Mouse (Mus musculus) ovary, adult 18-20 months (tissue): ENCODE measurements around the gene Add3.
A peak's percentile ranks its signal among the peaks of the same experiment; 100 is the strongest.

Experiments
- DNase-seq: peaks from one replicate; pipeline ENCODE4 v3.0.0; 2022; ENCODE audit warnings: low spot score, mixed read lengths

Gene Add3

GRCm38 (mm10) chr19:53166367-53166766 lies 26.1 kb downstream of the Add3 start:
- DNase-seq: no peak

DNA sequence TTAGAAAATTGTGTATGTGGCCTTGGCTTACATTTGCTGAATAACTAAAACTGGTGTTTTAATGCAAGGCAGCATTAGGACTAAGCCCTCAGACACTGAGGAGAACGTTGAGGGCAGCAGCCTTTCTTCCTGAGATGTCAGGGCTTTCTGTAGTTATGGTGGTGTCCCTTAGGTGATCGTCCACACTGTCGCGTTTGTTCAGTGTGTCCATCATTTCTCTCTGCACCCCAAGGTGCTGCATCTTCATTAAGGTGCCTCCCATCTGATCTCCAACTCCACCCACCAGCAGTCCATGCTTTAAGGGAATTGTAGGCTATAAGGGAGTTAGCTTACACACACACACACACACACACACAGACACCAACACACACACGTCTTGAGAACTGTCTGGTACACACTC lies 28.3 kb downstream of the Add3 start:
- DNase-seq: no peak

DNA sequence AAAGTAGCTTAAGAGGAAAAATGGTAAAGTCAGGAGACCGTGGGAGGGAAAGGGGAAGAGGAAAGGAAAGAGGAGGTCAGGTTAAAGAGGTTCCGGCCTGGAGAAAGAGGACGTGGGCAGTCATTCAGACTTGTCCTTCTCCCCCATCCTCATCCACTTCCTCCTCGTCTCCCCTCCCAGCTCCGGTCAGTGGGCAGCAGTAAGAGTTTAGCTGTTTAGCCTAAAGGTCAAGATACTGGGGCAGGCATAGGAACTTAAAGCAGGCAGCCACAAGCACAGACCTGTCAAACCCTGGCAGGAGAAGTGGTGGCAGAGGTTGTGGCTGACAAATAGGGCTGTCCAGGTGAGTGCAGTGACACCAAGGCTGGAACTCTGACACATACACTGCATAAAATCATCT lies 30.4 kb downstream of the Add3 start:
- no peak for DNase-seq

- DNase-seq: no peak
Measured at GRCm38 (mm10) chr19:53174034-53174433, 33.8 kb downstream of the Add3 start.

GRCm38 (mm10) chr19:53175550-53175949 lies 35.3 kb downstream of the Add3 start:
- DNase-seq: no peak

- DNase-seq: no peak
Measured at GRCm38 (mm10) chr19:53176518-53176917, 36.3 kb downstream of the Add3 start.

DNA sequence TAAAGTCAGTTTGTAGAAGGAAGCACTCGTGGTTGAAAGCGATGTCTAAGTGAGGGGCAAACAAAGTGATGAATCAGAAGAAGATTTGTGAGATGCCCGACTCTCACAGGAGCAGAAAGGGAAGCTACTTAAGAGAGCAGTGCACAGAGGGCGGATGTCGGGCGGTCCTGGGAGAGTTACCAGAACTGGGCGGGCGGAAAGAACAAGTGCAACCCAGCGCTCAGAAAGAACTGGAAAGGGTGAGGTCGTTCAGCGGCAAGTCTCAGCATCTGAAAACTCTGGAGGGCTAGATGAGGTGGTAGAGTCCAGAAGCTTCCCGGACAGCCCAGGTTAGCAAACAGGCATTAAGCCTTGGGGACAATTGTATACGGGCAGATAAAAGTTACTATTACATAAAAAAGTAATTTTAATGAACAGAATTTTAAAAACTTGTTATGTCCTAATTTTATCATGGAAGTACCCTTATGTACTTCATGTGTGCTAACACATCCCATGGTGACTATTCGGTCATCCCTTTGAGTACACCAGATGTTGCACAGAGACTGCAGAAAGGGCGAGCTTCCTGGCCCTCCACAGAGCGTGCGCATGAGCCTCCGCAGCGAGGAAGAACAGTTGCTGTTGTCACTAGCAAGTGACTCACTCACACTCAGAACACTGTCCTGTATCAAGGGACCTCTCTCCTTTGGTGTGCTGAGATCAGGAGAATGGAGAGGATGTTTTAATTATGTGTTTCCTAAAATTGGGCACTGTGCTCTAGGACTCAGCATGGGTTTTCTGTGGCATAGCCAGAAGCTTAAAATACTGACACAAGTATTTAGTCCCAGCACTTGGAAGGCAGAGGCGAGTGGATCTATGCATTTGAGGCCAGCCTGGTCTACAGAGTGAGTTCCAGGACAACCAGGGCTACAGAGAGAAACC lies 38.6 kb downstream of the Add3 start:
- DNase-seq: no peak

DNA sequence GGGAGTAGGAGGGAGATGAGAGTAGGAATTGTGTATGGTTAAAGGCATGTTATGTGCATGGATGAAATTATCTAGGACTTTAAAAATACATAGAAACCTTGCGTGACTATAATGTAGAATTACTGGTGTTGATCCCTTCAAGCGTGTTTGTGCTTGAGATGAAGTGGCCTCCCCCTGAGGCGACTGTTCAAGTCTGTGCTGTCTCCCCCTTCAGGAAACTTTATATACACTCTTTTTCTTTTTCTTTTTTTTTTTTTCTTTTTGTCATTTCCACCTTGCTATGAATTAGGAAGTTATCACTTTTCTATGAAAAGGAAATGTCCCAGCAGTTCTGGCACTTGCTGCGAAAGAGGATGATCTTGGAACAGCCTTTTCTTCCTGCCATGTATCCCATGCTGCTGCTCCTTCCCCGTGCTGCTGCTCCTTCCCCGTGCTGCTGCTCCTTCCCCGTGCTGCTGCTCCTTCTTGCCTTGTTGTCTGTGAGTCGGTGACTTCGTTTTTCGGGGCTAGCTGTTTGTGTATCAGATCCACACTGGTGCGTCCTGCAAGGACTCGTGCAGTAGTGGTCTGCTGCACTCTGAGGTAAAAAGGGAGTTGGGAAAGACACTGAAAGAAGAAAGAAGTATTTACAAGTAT lies 40.0 kb downstream of the Add3 start:
- no peak for DNase-seq

DNA sequence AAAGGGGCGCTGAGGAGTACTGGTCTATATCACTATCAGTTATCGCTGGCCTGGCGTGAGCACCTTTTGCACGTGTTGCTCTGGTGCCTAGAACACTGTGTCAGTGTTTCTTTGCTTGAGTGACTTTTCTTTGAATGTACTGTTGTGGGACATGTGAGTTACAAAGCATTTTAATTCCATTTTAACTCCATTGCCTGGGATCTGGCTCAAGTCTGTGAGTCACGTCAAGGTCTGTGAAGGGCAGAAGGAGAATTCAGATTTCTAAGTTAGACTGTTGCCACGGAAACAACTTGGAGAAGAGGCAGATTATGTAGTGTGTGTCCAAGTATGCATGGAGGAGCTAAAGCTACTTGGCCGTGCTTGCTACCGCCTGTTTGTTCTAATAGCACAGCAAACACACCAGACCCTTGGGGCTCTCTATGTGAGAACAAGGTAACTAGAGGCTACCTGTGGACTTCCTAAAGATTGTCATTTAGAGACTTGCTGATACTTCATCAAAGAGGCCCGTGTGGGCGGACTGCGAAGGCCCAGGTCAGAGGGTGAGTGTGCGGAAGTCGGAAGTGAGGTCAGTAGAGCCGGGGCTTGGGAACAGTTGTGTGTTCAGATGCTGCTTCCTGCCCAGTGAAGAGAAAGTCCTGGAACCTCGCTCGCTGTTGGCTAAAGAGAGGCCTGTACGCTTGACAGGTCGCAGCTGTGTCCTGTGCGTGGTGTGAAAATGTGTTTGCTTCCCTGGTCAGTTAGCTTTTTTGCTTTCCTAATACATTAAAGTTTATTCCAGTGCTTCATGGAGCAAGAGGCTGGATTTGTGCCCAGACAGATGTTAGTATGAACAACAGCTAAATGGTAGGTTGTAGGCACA lies 41.0 kb downstream of the Add3 start:
- DNase-seq: peak; percentile 26

DNA sequence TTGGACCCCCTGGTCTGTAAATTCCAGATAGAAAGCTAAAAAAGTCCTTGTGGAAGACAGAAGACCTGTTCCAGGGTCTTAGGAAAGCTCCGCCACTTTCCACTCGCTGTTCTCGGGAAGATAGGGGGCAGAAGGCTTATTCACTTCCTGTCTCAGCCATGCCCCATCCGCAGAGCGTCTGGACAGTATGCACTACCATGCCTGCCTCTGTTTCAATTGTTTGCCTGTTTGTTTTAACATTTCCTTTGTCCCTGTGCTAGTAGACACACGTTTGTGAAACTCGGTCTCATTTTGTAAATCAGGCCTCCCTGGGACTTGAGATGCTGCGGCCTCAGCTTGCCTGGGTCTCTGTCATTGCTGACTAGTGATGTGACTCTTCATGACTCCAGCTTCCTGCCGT lies 43.4 kb downstream of the Add3 start:
- DNase-seq: no peak

GRCm38 (mm10) chr19:53184216-53184615 lies 44.0 kb downstream of the Add3 start:
- no peak for DNase-seq

- DNase-seq: no peak
Measured at GRCm38 (mm10) chr19:53184911-53185310, 44.7 kb downstream of the Add3 start.

- no peak for DNase-seq
Measured at GRCm38 (mm10) chr19:53185486-53186134, 45.4 kb downstream of the Add3 start.

- no peak for DNase-seq
Measured at GRCm38 (mm10) chr19:53186456-53186855, 46.2 kb downstream of the Add3 start.

DNA sequence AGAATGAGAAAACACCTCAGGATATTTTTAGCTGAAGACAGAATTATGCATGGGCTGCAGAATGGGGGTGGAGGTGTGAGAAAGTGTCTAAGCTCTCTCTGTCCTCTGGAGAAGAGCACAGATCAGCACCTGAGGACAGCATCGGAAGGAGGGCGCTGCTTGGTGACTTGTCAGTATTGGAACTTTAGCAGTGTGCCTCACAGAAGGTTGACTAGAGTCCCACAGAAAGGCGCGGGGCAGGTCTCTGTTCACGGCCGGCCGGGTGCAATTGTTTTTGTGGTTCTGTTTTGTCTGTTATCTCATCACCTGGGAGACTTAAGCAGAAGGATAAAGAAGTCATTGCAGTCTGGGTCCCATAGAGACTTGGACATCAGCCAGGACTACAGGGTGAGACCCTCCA lies 47.3 kb downstream of the Add3 start:
- no peak for DNase-seq

- no peak for DNase-seq
Measured at GRCm38 (mm10) chr19:53188186-53188585, 47.9 kb downstream of the Add3 start.

- DNase-seq: no peak
Measured at GRCm38 (mm10) chr19:53188724-53189220, 48.5 kb downstream of the Add3 start.

DNA sequence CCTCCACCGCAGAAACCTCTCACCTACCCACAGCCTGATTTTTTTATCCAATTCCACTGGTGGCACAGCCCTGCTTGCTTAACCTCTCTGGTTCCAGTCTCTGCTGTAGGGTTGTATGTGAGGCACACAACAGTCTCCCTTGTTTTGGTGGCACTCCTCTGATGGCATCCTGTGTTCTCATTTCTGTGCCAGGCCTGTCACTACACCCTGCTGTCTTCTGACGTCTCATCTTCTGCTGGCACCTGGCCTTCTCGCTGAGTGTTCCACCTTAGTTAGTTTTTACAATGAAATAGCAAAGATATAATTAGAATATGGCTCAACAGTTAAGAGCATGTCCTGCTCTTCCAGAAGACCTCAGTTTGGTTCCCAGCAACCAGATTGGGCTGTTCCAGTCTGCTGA lies 49.5 kb downstream of the Add3 start:
- no peak for DNase-seq

GRCm38 (mm10) chr19:53190232-53190631 lies 50.0 kb downstream of the Add3 start:
- no peak for DNase-seq

- DNase-seq: no peak
Measured at GRCm38 (mm10) chr19:53191867-53192487, 51.7 kb downstream of the Add3 start.

- no peak for DNase-seq
Measured at GRCm38 (mm10) chr19:53193190-53193589, 52.9 kb downstream of the Add3 start.
